Mouse (Mus musculus) intestine, postnatal 0 days (tissue): ENCODE data around the gene Adamts7. TPM values are rescaled to one million over a fixed set of nuclear protein-coding genes. Genes with fewer than 3 reads are reported as not detected.
A peak's percentile ranks its signal among the peaks of the same experiment; 100 is the strongest.

Experiments used
- ATAC-seq: fragments of 200-750 bp; cut with Nextera tagmentation; 2 replicates; pipeline ENCODE4 v1.8.0; 2017; ENCODE audit warnings: mild to moderate bottlenecking, moderate TSS enrichment, moderate library complexity
- H3K27ac ChIP-seq: fragments of 300-500 bp; sonication (generic); 2 replicates; pipeline ENCODE4 v1.5.1; 2014; ENCODE audit warnings: mild to moderate bottlenecking, low read depth, low read length, moderate library complexity
- H3K27me3 ChIP-seq: fragments of 300-500 bp; sonication (generic); replicated peaks from 2 replicates; pipeline ENCODE4 v1.6.1; 2014; ENCODE audit warnings: low read length, mixed read lengths; ENCODE audit not compliant: control insufficient read depth, insufficient read depth
- H3K36me3 ChIP-seq: fragments of 300-500 bp; sonication (generic); 2 replicates; pipeline ENCODE4 v1.6.1; 2014; ENCODE audit warnings: mild to moderate bottlenecking, moderate library complexity; ENCODE audit not compliant: control insufficient read depth, insufficient read depth
- H3K4me1 ChIP-seq: fragments of 300-500 bp; sonication (generic); replicated peaks from 2 replicates; pipeline ENCODE4 v1.6.1; 2014; ENCODE audit warnings: antibody characterized with exemption, low read length, mixed read lengths; ENCODE audit not compliant: control insufficient read depth, insufficient read depth
- H3K4me2 ChIP-seq: fragments of 300-500 bp; sonication (generic); replicated peaks from 2 replicates; pipeline ENCODE4 v1.6.1; 2014; ENCODE audit warnings: low read depth, mild to moderate bottlenecking, moderate library complexity
- H3K4me3 ChIP-seq: fragments of 300-500 bp; sonication (generic); 2 replicates; pipeline ENCODE4 v1.5.1; 2014; ENCODE audit warnings: low read depth, low read length
- H3K9ac ChIP-seq: fragments of 300-500 bp; sonication (generic); 2 replicates; pipeline ENCODE4 v1.6.1; 2014; ENCODE audit warnings: mild to moderate bottlenecking, low read depth, low read length
- H3K9me3 ChIP-seq: fragments of 300-500 bp; sonication (generic); 2 replicates; pipeline ENCODE4 v1.6.1; 2016; ENCODE audit warnings: mixed run types; ENCODE audit not compliant: control insufficient read depth
- CTCF ChIP-seq: sonication (generic); IDR thresholded peaks from 2 replicates; pipeline ENCODE4 v1.5.1; 2016; ENCODE audit warnings: low read depth, mild to moderate bottlenecking, control low read depth, antibody characterized with exemption, moderate library complexity
- WGBS: fragments of 180-500 bp; shearing (Covaris S2); extraction: QIAGEN DNeasy Blood & Tissue Kit; methylation state at CpG from one replicate; pipeline ENCODE4 v1.1.7; 2014; 5-methylcytosine and 5-hydroxymethylcytosine counted together
- polyA plus RNA-seq: library from polyadenylated mRNA; unstranded; fragments of >200 nt; fragmentation: Nextera tagmentation; extraction: Ambion mirVana; gene quantifications from 2 replicates; pipeline ENCODE4 v1.2.1, GENCODE M21; 2015

Adamts7 gene
- polyA plus RNA-seq, 1 experiment from 2014 or later, result 2.5 TPM

DNA sequence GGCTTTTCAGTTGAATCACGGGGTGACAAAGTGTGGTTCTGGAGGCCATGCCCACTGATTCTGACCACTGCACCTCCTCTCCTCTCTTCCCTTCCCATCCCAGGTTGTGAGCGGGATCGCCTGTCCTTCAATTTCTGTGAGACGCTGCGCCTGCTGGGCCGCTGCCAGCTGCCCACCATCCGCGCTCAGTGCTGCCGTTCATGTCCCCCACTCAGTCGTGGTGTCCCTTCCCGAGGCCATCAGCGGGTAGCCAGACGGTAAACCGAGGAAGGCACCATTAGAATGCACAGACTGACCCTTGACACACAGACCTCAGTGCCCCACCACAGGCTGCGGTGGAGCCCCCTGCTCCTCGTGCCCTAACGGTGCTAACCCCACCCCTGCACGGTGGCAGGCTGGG is 36.7 kb downstream of the Adamts7 start:
- Histone ChIP-seq H3K4me2 (no peak overlapping the region), H3K27ac (no peak overlapping the region), H3K4me3 (no peak overlapping the region), H3K36me3 (peaks cover 21% of the 10 kb centered on the region), H3K27me3 (no peaks in the 10 kb centered on the region), H3K4me1 (no peaks in the 10 kb centered on the region), H3K9ac (no peak overlapping the region), H3K9me3 (no peaks in the 10 kb centered on the region)
- WGBS, result 93% methylated on average over 18 of the region's 18 CpGs
- TF ChIP-seq CTCF, result no peak
- ATAC-seq, result no peak

DNA sequence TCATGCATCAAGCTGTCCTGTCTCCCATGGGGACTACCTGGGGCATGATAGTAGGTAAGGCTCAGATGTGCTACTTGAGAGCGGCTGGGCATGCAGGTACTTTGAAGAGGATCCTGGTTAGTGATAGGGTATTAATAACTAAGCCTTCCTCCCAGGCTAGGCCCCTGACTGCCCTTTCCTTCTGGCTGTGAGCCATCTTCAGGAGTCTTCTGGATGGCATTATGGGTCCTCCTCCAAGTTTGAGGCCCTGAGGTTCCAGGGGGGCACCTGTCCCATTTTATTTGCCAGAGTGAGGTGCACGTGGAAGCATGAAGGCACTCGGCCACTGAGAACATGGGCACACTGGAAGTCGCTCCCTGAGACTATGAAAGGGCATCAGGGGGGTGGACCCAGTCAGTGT is 37.6 kb downstream of the Adamts7 start:
- 90% methylated on average over 4 of the region's 4 CpGs for WGBS
- Histone ChIP-seq H3K4me3 (no peak overlapping the region), H3K27me3 (no peaks in the 10 kb centered on the region), H3K4me2 (no peak overlapping the region), H3K27ac (no peak overlapping the region), H3K36me3 (peaks cover 29% of the 10 kb centered on the region), H3K9ac (no peak overlapping the region), H3K4me1 (no peaks in the 10 kb centered on the region), H3K9me3 (no peaks in the 10 kb centered on the region)
- TF ChIP-seq CTCF, result no peak
- no peak for ATAC-seq

DNA sequence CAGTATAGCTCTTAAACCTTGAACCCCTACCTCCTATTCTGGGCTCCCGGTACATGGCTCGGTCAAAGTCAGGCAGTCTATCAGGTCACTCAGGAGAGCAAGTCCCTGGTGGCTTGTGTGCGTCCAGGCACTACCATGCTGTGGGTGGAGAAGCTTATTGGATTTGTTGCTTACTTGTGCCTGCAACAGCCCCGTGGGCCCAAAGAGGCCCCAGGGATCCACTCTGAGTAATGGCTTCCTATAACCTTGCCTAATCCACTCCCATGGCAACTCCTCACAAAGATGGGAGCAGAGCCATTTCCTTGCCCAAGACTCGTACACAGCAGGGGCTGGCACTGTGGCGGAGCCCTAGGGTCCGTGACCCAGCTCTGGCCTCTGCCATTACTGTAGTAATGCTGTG is 38.2 kb downstream of the Adamts7 start:
- Histone ChIP-seq H3K4me2 (no peak overlapping the region), H3K4me1 (no peaks in the 10 kb centered on the region), H3K9me3 (no peaks in the 10 kb centered on the region), H3K27ac (no peak overlapping the region), H3K4me3 (no peak overlapping the region), H3K27me3 (no peaks in the 10 kb centered on the region), H3K9ac (no peak overlapping the region), H3K36me3 (peaks cover 35% of the 10 kb centered on the region)
- TF ChIP-seq CTCF, result no peak
- no peak for ATAC-seq
- 88% methylated on average over 7 of the region's 7 CpGs for WGBS

DNA sequence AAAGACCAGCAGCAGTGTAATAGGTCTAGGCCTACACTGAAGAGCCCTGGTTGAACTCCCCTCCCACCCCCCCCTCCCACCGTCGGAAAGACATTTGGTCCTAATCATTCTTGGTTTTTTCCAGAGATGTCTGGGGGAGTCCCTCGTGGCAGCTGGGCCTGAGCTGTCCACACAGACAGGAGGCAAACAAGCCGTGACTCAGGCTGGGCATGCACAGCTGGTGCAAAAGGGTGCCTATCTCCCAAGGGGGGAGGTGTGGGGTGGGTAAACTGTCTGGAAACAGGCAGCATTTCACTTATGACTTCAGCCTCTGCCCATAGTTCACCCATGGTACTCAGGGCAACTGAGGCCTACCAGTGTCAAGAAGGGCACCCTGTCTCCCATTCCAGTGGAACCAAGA is 38.7 kb downstream of the Adamts7 start:
- WGBS, result 55% methylated on average over 4 of the region's 4 CpGs
- Histone ChIP-seq H3K27ac (no peak overlapping the region), H3K4me3 (no peak overlapping the region), H3K36me3 (peaks cover 36% of the 10 kb centered on the region), H3K27me3 (no peaks in the 10 kb centered on the region), H3K4me1 (no peaks in the 10 kb centered on the region), H3K9me3 (no peaks in the 10 kb centered on the region), H3K9ac (no peak overlapping the region), H3K4me2 (no peak overlapping the region)
- no peak for TF ChIP-seq CTCF
- ATAC-seq, result no peak

DNA sequence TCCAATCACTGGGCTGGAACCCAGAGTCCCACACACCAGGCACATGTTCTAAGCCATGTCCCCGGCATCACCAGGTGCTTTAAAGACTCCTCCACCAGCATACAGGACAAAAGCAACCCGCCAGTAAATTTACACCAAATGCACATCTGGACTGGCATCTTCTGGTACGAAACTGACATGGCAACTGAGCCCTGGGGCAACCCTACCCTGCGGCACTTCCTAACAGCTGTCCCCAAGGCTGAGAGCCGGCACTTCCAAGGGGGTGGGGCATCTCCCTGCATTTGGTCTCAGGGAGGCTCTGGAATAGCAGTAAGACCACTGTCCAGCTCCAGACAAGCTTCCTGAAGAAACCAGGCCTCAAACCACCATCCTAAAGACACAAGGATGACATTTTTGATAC is 40.4 kb downstream of the Adamts7 start:
- H3K9me3 ChIP-seq, result no peaks in the 10 kb centered on the region
- no peak for ATAC-seq
- H3K27ac ChIP-seq, result no peak overlapping the region
- no peak overlapping the region for H3K4me3 ChIP-seq
- no peak for TF ChIP-seq CTCF
- H3K4me1 ChIP-seq, result no peaks in the 10 kb centered on the region
- no peak overlapping the region for H3K9ac ChIP-seq
- WGBS, result 83% methylated on average over 5 of the region's 5 CpGs
- no peaks in the 10 kb centered on the region for H3K27me3 ChIP-seq
- no peak overlapping the region for H3K4me2 ChIP-seq
- H3K36me3 ChIP-seq, result peaks cover 47% of the 10 kb centered on the region

DNA sequence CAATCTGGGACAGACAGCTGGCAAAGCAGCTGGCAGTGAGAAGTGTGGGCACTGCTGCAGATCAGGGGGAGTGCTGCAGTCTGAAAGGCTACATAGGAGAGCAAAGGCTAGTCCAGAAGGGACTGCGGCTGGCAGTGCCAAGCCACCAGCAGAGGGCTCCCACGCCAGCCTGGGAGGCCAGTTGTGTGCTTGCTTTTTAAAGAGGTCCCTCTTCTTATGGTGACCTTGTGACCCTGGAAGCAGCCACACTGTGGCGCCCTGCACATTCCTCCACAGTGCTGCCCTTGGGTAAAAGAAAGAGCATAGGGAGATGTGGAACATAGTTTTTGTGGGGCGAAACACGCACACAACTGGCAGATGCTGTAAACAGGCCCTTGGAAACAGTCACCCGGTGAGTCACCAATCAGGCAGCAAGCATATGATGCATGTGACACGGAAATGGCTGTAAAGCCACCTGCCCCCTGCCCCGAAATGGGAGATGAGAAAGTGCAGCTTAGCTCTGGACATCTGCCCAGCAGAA is 41.6 kb downstream of the Adamts7 start:
- no peaks in the 10 kb centered on the region for H3K27me3 ChIP-seq
- H3K4me2 ChIP-seq, result no peak overlapping the region
- H3K9ac ChIP-seq, result no peak overlapping the region
- no peak overlapping the region for H3K27ac ChIP-seq
- no peaks in the 10 kb centered on the region for H3K9me3 ChIP-seq
- no peak for ATAC-seq
- TF ChIP-seq CTCF, result peak; percentile 58
- H3K4me1 ChIP-seq, result no peaks in the 10 kb centered on the region
- H3K4me3 ChIP-seq, result no peak overlapping the region
- H3K36me3 ChIP-seq, result peaks cover 58% of the 10 kb centered on the region
- 67% methylated on average over 8 of the region's 8 CpGs for WGBS

DNA sequence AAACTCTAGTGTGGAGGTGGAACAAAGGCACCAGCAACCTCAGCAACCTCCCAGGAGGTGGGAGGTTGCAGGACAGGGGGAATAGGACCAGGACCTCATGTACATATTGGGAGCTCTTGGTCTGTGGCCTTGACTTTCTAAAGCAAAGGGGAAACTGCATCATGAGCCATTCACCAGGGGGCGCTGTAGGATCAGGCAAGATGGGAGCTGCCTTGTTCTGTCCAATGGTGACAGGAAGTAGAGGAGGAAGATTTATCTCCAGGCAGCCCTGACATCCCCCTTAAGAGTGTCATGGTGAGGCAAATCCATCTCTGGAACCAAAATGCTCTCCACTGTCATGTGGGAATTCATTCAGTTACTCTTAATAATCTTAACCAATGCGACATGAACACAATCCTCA is 43.6 kb downstream of the Adamts7 start:
- Histone ChIP-seq H3K36me3 (peaks cover 65% of the 10 kb centered on the region), H3K4me1 (no peaks in the 10 kb centered on the region), H3K27ac (no peak overlapping the region), H3K9me3 (no peaks in the 10 kb centered on the region), H3K27me3 (no peaks in the 10 kb centered on the region), H3K4me2 (no peak overlapping the region), H3K9ac (no peak overlapping the region), H3K4me3 (no peak overlapping the region)
- WGBS, result 52% methylated on average over 2 of the region's 2 CpGs
- peak; percentile 97 for TF ChIP-seq CTCF
- ATAC-seq, result peak; percentile 44; the same call in 1 of the 2 replicates
